Mouse (Mus musculus): ENCODE measurements at regions not wholly inside any gene's neighbourhood (a gene's known extent, or its start where the extent isn't known, plus 50 kb on each side); places are given as distances from the start of the nearest gene placed in this dataset.

DNA sequence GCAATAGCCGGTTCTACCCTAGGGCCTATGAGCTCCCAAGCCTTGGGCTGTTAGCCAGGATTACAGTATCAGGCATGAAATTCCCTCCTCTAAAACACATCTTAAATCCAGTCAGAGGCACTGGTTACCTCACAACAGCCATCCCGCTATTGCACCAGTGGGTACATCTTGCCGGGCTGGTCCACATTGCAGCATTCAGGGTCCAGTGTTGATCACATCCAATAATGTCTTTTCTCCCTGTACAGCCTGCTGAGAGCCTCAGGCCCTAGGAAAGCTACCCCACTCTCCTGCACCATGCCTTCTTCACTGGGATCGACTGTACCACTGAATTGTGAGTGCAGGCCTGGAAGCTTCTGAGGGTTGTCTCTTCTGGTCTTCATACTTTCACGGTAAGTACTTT lies 86.0 kb upstream of the Zdhhc25 start:
- no peak for ATAC-seq (replicated peaks; ENCODE audit: low FRiP score, low TSS enrichment, poor library complexity, severe bottlenecking)

DNA sequence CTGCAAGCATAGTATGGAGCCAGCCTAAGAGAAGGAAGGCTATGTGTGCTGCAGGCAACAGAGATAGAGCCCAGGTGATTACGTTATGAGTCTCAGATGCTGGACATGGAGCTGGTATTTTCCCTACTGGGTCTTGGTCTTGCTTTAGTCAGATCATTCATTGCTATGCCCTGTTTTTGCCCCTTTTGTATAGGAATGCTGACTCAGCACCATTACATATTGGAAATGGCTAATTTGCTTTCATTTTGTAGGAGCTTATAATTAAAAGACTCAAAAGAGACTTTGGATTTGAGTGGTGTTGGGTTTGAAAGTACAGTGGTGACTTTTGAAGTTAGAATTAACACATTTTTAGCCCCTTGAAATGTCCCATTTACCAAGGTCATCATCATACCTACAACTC lies 68.9 kb upstream of the Zdhhc25 start:
- no peak for ATAC-seq (replicated peaks; ENCODE audit: low FRiP score, low TSS enrichment, poor library complexity, severe bottlenecking)

DNA sequence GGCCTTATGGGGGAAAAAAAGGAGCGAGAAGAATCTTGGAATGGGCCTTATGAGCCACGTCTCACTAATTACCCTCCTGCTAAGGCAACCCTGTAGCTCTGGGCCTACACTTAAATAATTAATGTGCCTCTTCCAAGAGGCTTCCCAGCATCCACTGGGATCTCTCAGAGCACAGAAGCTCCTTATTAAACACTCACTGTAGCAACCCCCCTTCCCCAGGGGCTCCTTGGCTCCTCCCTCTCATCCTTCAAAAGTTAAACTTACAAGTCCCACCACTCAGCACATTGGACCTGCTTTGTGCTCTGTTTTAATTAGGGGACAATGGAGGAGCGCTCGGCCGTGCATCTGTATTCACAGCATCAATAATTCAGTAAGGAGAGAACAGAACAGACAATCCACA lies 68.1 kb upstream of the Zdhhc25 start:
- ATAC-seq (replicated peaks; ENCODE audit: low FRiP score, low TSS enrichment, poor library complexity, severe bottlenecking) = no peak

DNA sequence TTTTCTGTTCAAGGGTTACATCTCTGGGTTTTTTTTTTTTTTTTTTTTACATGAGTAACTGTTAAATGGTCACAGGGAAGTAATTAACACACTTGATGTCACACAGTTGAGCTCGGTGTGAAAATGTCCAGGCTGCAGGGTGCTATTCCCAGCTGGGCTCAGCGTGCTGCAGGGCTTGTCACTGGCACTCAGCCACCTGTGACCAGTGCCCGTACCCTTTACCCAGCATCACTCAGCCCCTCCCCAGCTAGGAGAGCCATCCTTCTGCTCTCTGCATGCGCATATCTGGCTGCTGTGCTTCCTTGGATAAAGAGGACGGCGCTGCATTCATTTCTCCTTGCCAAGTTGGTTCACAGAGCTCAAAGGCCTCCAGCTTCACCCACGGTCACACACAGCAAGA lies 66.7 kb upstream of the Zdhhc25 start:
- ATAC-seq (replicated peaks; ENCODE audit: low FRiP score, low TSS enrichment, poor library complexity, severe bottlenecking) = no peak

DNA sequence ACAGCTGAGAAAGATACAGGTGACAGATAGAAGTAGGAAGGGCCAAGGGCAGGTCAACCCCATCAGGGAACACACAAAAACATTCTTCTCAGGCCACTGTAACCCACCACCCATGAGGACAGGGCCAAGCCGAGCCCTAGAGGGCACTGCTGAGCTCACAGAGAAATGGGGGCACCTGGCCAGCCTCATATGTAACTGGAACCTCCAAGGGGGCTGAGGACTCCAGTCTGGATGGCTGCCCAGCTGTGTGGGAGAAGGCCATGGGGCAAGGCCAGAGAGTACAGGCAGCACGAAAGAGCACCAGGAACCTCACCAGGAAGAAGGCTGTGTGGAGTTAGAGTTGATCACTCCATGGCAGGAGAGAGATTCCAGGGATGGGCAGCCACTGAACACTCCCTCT lies 64.6 kb upstream of the Zdhhc25 start:
- no peak for ATAC-seq (replicated peaks; ENCODE audit: low FRiP score, low TSS enrichment, poor library complexity, severe bottlenecking)

DNA sequence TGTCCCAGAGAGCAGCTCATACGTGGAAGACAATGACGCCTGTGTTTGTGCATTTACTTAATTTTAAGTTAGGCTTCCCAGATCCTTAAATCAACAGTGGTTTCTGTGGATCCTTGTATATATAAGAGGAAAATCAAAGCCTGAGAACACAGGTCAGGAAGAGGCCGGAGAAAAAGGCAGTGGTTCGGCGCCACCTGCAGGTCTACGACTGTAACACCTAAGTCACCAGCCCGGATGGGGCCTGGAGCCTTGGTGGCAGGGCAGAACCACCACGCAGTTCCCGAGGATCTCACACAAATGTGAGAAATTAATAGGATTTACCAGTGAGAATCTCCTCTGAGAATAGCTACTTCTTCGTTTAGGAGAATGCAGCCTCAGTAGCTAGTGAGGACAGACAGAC lies 62.9 kb upstream of the Zdhhc25 start:
- no peak for ATAC-seq (replicated peaks; ENCODE audit: low FRiP score, low TSS enrichment, poor library complexity, severe bottlenecking)

DNA sequence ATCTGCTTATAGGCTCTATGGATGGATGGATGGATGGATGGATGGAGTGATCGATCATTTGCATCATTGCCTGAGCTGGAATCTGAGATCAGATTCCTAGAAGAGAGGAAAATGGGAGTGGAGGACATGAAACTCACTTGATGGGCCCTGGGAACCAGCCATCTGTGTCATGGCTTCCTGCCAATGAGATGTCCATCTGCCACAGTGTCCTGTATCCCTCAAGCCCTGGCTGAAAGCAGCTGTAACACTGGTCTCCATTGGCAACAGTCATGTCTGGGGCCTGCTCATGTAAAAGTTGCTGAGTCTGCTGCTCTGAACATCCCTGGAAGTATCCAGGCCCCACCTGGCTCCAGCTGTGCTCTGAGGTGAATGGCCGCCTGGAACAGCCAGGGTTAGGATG lies 57.5 kb upstream of the Zdhhc25 start:
- ATAC-seq (replicated peaks; ENCODE audit: low FRiP score, low TSS enrichment, poor library complexity, severe bottlenecking) = no peak

DNA sequence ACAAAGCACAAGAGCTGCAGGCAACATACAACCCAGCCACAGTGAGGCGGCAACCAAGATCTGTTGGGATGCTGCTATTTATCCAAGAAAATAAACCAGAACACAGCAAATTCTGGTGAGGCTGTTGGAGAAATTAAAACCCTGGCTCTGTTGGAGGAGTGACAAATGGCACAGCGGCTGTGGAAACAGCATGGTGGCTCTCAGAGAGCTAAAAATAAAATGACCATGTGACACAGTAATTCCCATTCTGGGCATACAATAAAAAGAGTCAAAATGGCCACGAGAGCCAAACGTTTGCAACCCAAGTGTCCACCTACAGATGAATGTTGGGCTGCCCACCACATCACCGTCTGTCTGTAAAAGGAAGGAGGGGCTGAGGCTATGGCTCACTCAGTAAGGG lies 55.9 kb upstream of the Zdhhc25 start:
- ATAC-seq (replicated peaks; ENCODE audit: low FRiP score, low TSS enrichment, poor library complexity, severe bottlenecking) = no peak

DNA sequence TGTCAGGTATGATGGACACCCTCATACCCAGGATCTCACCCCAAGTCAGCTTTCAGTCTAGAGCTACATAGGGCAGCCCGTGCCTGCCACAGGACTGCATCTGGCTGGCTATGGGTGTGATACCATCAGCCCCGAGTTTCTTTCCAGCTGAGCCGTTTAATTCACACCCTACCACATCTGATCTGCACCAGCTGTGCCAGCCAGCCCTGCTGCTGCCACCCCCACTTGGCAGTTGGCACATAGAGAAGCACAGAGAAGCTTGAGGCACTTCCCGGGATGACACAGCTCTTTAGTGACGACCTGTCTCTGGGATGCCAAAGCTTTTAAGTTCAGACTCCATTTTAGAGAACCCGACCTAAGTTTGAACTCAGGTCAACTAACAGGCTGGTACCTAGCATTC lies 51.8 kb upstream of the Zdhhc25 start:
- ATAC-seq (replicated peaks; ENCODE audit: low FRiP score, low TSS enrichment, poor library complexity, severe bottlenecking) = no peak

Measured in megakaryocyte-erythroid progenitor cell, adult 5-6 weeks (primary cell).